Mouse (Mus musculus) heart, adult 2 months (tissue): ENCODE results near the gene Cacnb3.

Experiments used
- CTCF ChIP-seq: fragments of 200-600 bp; IDR thresholded peaks from 2 replicates; pipeline ENCODE4 v1.8.1; 2022; ENCODE audit warnings: antibody characterized with exemption, mild to moderate bottlenecking, moderate library complexity
- EP300 ChIP-seq: fragments of 200-500 bp; IDR thresholded peaks from 2 replicates; pipeline ENCODE4 v1.6.1; 2011; ENCODE audit warnings: low read depth, low read length, control low read depth; ENCODE audit not compliant: insufficient read depth
- POLR2A ChIP-seq: fragments of 200-500 bp; IDR thresholded peaks from 2 replicates; pipeline ENCODE4 v1.6.1; 2011; ENCODE audit warnings: mild to moderate bottlenecking, low read depth, low read length, control low read depth; ENCODE audit not compliant: insufficient read depth

DNA sequence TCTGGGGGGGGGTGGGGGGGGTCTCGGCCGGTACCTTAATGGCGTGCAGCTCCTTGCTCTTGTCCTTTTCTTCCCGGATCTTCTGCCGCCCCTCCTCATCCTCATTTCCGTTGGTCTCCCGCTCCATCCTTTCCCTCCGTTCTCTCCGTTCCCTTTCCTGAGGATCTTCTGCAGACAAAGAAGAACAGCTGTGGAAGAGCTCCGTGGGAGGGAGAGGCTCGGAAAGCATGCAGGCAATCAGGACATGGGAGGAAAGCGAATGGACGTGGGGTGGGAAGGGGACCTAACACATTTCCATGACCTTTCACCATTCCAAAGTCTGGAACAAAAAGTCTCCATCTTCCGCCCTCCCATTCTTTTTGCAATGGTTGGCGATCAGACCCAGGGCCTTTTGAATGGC is 20.8 kb downstream of the Cacnb3 start:
- no peak for TF ChIP-seq POLR2A
- no peak for TF ChIP-seq EP300
- TF ChIP-seq CTCF, result no peak
